Mouse (Mus musculus) adrenal gland, postnatal 25 days (tissue): Measurements from ENCODE around the gene Casz1. TPM values are rescaled to one million over a fixed set of nuclear protein-coding genes. Genes with fewer than 3 reads are reported as not detected.

Experiments
- DNase-seq: peaks from one replicate; pipeline ENCODE4 v3.0.0; 2021; ENCODE audit warnings: mixed read lengths
- total RNA-seq: library from RNA; stranded (reverse); gene quantifications from 2 replicates; pipeline ENCODE4 v1.2.3, GENCODE M21; 2021

The Casz1 gene
- total RNA-seq, 1 experiment from 2014 or later, result 5.3 TPM

DNA sequence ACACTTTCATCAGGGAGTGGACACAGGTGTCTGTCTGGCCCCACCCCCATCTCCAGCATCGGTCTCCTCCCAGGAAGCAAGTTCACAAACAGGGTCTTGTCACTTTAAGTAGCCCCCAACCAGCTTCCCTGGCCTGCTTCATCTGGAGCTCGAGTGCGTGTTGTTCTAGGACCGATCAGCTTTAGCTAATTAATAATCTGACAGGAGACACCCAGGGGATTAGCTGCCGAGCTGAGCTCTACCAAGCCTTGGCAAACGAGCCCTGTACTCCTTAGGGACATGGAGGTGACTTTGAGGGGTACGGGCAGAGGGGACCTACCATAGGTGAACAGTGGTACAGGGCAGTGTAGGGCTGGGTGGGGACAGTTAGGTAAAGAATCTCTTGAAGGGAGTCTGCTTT lies 40.7 kb downstream of the Casz1 start:
- no peak for DNase-seq

DNA sequence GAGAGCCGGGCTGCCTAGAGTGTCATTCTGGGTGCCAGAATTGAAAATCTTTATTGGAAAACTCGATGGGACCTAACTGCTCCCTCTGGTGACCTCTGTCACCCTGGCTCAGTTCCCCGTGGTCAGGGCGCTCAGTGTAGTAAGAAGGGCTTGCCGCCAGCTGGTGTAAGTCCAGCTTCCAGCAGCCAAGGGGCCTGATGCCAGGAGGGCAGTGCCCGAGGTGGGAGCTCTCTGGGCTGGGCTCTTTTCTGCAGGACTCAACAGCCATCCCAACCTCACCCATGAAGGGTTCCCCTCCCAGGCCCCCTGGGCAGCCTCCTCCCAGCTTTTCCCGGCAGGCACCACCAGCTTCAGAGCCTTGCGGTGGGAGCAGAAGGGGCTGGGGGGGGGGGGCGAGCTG lies 42.0 kb downstream of the Casz1 start:
- peak; percentile 67 for DNase-seq

GRCm38 (mm10) chr4:148846724-148847123 lies 42.5 kb downstream of the Casz1 start:
- no peak for DNase-seq

DNA sequence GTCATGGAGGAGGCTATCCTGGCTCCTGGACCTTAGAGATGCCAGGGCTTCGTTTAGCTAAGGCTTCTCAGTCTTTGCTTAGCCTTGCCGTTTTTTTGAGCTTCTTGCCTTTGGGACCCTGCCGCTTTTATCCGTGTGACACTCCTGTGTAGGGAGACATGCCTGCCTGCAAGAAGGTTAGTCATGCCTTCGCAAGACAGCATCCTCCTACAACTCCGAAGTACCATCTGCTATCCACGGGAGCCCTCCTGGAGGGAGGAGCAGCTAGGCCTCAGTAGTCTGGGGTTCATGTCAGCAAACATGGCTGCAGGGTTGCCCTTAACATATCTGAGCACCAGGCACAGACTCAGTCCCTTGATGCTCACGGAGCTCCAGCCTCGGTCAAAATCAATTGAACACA lies 43.4 kb downstream of the Casz1 start:
- no peak for DNase-seq

GRCm38 (mm10) chr4:148849437-148849836 lies 45.2 kb downstream of the Casz1 start:
- no peak for DNase-seq

DNA sequence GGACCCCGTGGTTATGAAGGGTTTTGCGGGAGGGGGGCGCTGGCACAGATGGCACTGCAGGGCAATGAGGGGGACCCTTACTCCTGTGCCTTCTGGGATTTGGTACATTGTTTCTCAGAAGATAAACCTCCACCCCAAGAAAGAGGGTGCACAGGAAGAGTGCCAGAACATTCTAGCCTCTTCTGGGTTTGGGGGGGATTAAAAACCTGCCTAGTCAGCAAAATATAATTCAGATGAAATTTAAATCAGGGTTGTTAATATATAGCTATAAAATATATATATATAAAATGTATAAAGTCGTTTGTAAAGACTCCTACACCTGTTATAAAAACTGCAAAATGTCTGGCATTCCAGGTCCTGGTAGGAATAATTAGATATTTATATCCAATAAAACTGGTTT lies 48.8 kb downstream of the Casz1 start:
- no peak for DNase-seq

DNA sequence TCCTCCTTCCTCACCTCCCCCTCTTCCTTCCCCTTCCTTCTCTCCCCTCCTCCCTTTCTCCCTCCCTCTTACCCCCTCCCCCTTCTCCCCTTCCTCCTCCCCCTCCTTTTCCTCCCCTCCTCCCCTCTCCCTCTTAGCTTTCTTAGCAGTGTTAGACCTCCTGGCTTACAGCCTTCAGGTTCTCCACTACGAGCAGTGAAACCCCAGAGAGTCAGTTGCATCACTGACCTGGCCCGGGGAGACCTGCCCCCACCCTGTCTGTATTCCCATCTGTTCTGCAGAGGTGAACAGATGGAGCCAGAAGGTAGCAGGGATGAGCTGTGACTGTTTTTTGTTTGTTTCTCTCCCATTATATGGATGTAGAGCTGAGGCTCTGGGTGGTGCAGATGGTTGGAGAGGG lies 49.9 kb downstream of the Casz1 start:
- no peak for DNase-seq

DNA sequence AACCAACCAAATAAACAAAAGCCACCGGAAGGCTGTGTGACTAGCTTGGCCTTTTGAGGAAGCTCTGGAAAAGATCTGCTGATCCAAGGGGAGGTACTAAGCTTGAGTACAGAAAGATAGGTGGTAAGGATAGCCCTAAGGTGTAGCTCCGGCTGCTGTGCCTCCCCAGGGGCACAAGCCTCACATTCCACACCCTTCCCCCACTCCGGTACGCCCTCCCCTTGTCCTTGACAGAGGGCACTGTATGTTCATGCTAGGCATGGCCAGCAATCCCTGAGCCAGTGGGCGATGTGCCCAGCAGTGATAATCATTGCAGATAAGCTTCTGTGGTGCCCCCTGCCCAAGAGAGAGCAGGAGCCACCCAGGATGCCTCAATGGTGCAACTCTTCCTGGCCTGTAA lies 51.3 kb downstream of the Casz1 start:
- no peak for DNase-seq

GRCm38 (mm10) chr4:148856216-148856615 lies 52.0 kb downstream of the Casz1 start:
- no peak for DNase-seq

GRCm38 (mm10) chr4:148857398-148858084 lies 53.3 kb downstream of the Casz1 start:
- no peak for DNase-seq

- no peak for DNase-seq
These were observed 54.0 kb downstream of the Casz1 start for GRCm38 (mm10) chr4:148858194-148858593.

- DNase-seq, result no peak
These were observed 55.2 kb downstream of the Casz1 start for GRCm38 (mm10) chr4:148859415-148859814.

DNA sequence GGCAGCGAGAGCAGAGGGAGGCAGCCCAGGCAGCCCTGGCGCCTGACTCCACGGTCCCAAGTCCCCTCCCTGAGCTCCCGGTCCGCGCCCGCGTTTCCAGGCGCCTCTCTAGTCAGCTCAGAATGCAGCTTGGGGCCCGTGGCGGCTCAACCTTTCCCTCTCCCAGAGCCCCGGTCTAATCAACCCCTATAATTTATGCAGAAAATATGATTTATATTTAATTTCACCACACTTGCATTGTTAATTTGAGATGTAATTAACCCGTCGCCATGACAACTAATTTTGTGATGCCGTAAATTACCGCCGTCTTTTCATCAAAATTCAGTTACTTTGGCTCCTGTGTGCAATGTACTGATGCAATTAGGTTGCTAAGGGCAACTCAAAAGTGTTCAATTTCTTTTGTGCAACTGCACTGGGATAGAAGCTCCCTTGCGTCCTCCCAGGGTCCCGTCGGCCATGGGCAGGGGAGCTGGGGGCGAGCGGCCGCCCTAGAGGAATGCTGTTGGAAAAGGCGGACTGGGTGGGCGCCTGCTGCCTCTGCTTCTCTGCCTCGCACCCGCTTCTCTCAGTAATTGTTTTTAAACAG lies 55.8 kb downstream of the Casz1 start:
- no peak for DNase-seq

DNA sequence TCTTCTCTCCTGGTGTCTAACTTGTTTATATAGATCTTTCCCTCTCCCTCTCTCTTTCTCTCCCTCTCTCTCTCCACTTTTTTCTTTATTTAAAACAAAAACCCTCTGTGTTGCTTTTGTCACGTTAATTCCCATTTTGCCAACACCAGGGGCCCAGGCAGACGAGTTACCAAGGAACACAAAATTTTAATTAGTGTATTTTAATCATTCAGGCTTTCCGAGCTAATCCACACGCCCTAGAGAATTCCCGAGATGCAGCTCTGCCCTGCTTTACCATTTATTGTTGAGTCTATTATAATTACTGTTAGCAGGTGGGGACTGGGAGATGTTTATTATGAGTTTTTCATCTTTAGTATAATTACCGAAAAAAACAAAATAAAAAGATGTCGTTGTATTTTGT lies 56.4 kb downstream of the Casz1 start:
- no peak for DNase-seq

GRCm38 (mm10) chr4:148866812-148867470 lies 62.7 kb downstream of the Casz1 start:
- DNase-seq, result no peak

DNA sequence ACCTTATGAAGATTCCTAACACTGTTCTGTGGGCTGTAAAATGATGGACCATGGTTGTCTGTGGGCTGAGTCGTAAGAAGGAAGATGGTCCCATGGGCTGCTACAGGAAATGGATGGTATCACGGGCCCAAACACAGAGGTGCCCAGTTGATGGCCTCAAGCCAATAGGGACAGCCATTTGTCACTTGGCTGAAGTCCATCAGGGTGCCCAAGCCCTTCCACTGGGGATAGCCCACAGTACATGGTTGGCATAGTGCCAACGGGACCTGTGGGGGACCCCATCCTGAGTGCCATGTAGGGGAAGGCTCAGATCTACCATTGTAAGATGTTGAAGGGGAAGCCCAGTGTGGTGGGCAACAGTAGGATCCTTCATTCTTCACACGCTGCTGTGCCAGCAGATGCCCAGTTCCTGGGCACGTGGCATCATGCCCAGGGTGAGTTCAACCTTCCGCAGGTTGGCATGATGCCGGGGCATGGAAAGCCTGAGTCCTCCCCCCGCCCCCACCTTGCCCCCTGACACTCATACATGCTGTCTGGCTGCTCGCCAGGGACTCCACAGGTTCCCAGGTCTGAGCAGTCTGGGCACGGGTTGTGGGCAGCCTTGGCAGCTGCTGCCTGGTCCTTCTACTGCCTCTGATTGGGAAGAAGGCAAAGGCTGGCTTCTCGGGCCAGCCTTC lies 63.6 kb downstream of the Casz1 start:
- DNase-seq, result peak; percentile 79

DNA sequence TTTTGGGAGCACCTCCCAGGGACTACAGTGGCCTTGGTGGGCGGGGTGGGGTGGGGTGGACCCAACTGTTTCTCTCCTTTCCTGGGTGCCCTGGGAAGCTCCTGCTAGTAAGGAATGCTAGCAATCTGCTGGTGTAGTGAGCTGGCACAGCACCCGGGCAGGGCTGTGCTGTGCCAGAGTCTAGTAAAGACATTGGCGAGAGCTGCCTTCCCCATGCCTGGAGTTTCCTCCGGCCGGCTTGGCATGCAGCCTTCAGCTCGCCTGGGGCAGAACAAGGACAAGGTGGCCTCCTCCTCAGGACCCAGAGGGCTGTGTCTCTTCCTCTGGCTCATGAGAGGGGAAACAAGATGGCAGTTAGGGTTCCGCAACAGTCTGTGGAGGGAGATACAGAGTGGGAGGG lies 65.3 kb downstream of the Casz1 start:
- peak; percentile 73 for DNase-seq

DNA sequence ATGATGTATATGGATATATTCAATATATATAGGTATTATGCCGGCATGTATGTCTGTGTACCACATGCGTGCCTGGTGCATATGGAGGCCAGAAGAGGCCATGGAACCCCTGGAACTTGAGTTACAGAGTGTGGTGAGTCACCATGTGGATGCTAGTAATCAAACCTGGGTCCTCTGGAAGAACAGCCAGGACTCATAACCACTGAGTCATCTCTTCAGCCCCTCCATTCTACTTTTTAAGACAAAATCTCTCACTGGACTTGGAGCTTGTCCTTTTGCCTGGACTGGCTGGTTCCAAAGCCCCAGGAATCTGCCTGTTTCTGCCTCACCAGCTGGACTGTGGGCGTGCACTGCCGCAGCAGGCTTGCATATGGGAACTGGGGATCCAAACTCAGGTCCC lies 66.3 kb downstream of the Casz1 start:
- DNase-seq, result no peak

DNA sequence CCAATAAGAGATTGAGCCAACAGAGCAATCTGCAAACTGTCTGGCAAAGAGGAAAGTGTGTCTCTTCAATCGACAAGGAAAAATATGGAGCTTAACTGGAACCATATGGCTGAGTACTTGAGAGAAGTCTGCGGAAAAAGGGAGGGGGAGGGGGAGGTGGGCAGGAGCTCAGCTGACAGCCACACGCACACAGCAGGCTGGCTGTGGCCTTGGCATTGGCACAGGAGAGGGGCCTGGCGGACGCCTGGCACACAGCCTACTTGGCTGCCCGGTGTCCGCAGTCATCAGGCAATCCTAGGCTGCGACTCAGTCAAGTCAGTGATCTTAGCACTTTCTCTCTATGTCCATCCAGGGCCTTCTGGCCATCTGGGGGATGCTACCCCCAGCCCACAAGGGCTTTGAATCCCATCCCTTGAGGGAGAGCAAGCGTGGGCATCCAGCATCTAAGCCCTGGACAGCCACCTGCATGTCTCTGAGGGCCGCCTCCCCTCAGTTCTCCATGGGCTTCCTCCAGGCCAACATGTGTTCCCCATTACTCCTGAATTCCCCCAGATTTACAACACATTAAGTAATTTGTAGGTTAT lies 67.6 kb downstream of the Casz1 start:
- DNase-seq, result peak; percentile 82

- DNase-seq, result no peak
These were observed 68.1 kb downstream of the Casz1 start for GRCm38 (mm10) chr4:148872372-148872771.

GRCm38 (mm10) chr4:148872783-148873182 lies 68.6 kb downstream of the Casz1 start:
- no peak for DNase-seq

- DNase-seq, result no peak
These were observed 71.9 kb downstream of the Casz1 start for GRCm38 (mm10) chr4:148876166-148876565.

- DNase-seq, result no peak
These were observed 72.6 kb downstream of the Casz1 start for GRCm38 (mm10) chr4:148876867-148877266.
